Mouse (Mus musculus): ENCODE measurements around the gene Bag5. TPM values are rescaled to one million over a fixed set of nuclear protein-coding genes. Genes with fewer than 3 reads are reported as not detected.

Bag5 gene
- total and polyA plus RNA-seq, 3 experiments, result 24.0 to 38.0 TPM; not detected in 1

GRCm38 (mm10) chr12:111688069-111688428 is 25.0 kb downstream of the Bag5 start:
- Histone ChIP-seq H3K27me3 (ENCODE audit: control insufficient read depth in 1 of 2, insufficient read depth in 2 of 2, low read length in 2 of 2) (no peaks in the 10 kb centered on the region), H3K79me2 (ENCODE audit: control insufficient read depth, insufficient read depth, low read length, poor library complexity) (no peaks in the 10 kb centered on the region), H3K4me3 (ENCODE audit: control insufficient read depth in 1 of 2, insufficient read depth in 1 of 2, low read depth in 2 of 2, low read length in 2 of 2) (no peak overlapping the region), H3K4me1 (ENCODE audit: control insufficient read depth in 1 of 2, insufficient read depth in 2 of 2, low read length in 2 of 2) (no peaks in the 10 kb centered on the region), H3K36me3 (ENCODE audit: control insufficient read depth in 1 of 2, insufficient read depth in 2 of 2, low read length in 2 of 2) (no peaks in the 10 kb centered on the region), H3K27ac (ENCODE audit: control insufficient read depth, low read depth, low read length) (no peak overlapping the region), H3K9ac (ENCODE audit: control insufficient read depth, low read depth, low read length, poor library complexity, severe bottlenecking) (no peak overlapping the region), H3K9me3 (replicated peaks; ENCODE audit: insufficient read depth, low read length) (no peaks in the 10 kb centered on the region)
- TF ChIP-seq GABPA (IDR thresholded peaks at IDR 0.05; ENCODE audit: low read depth, low read length), result no peak
- no peak for TF ChIP-seq SIN3A (IDR thresholded peaks at IDR 0.05; ENCODE audit: low read length)
- no peak for TF ChIP-seq MAX (IDR thresholded peaks at IDR 0.05; ENCODE audit: low read length)
- TF ChIP-seq E2F4 (IDR thresholded peaks at IDR 0.05; ENCODE audit: borderline replicate concordance, low read depth, low read length), result no peak
- no peak for TF ChIP-seq MAZ (IDR thresholded peaks at IDR 0.05; ENCODE audit: low read depth, low read length)
- TF ChIP-seq USF2 (IDR thresholded peaks at IDR 0.05; ENCODE audit: borderline replicate concordance in 1 of 2, insufficient read depth in 1 of 2, low read depth in 1 of 2, low read length in 2 of 2), result no peak
- TF ChIP-seq RAD21 (IDR thresholded peaks at IDR 0.05; ENCODE audit: low read depth, low read length), result no peak
- no peak for TF ChIP-seq SMC3 (IDR thresholded peaks at IDR 0.05; ENCODE audit: low read depth, low read length)
- TF ChIP-seq POLR2AphosphoS2 (IDR thresholded peaks at IDR 0.05; ENCODE audit: low read length), result no peak
- no peak for TF ChIP-seq CHD1 (IDR thresholded peaks at IDR 0.05; ENCODE audit: low read depth, low read length)
- TF ChIP-seq NRF1 (IDR thresholded peaks at IDR 0.05; ENCODE audit: insufficient read depth, low read depth, low read length, poor library complexity, severe bottlenecking), result no peak
- TF ChIP-seq GATA1 (IDR thresholded peaks at IDR 0.05; ENCODE audit: low read depth, low read length), result no peak
- no peak for TF ChIP-seq UBTF (IDR thresholded peaks at IDR 0.05; ENCODE audit: borderline replicate concordance, insufficient read depth, low read depth, low read length)
- no peak for TF ChIP-seq MYC (IDR thresholded peaks at IDR 0.05; ENCODE audit: low read depth, low read length)
- no peak for TF ChIP-seq USF1 (IDR thresholded peaks at IDR 0.05; ENCODE audit: low read depth, low read length)
- TF ChIP-seq TCF12 (IDR thresholded peaks at IDR 0.05; ENCODE audit: low read depth, low read length), result no peak
- no peak for TF ChIP-seq RCOR1 (IDR thresholded peaks at IDR 0.05; ENCODE audit: low read depth, low read length)
- no peak for TF ChIP-seq ETS1 (IDR thresholded peaks at IDR 0.05; ENCODE audit: low read depth, low read length)
- TF ChIP-seq EP300 (IDR thresholded peaks at IDR 0.05; ENCODE audit: low read depth in 1 of 2, low read length in 2 of 2), result no peak
- TF ChIP-seq TAL1 (IDR thresholded peaks at IDR 0.05; ENCODE audit: low read length), result no peak
- DNase-seq (ENCODE audit: low read depth, low spot score), result no peak

GRCm38 (mm10) chr12:111687350-111688068 is 25.5 kb downstream of the Bag5 start:
- no peaks in the 10 kb centered on the region for H3K27me3 ChIP-seq (ENCODE audit: control insufficient read depth in 1 of 2, insufficient read depth in 2 of 2, low read length in 2 of 2)
- no peak for DNase-seq (ENCODE audit: low read depth, low spot score)
- no peak overlapping the region for H3K27ac ChIP-seq (ENCODE audit: control insufficient read depth, low read depth, low read length)

More at GRCm38 (mm10) chr12:111687350-111688068, 25.5 kb downstream of the Bag5 start:
- H3K36me3 ChIP-seq (ENCODE audit: control insufficient read depth in 1 of 2, insufficient read depth in 2 of 2, low read length in 2 of 2), result no peaks in the 10 kb centered on the region
- H3K79me2 ChIP-seq (ENCODE audit: control insufficient read depth, insufficient read depth, low read length, poor library complexity), result no peaks in the 10 kb centered on the region
- H3K9ac ChIP-seq (ENCODE audit: control insufficient read depth, low read depth, low read length, poor library complexity, severe bottlenecking), result no peak overlapping the region
- TF ChIP-seq JUND (IDR thresholded peaks at IDR 0.05; ENCODE audit: low read depth, low read length) (no peak), RAD21 (IDR thresholded peaks at IDR 0.05; ENCODE audit: low read depth, low read length) (no peak), POLR2AphosphoS5 (IDR thresholded peaks at IDR 0.05; ENCODE audit: borderline replicate concordance, low read depth, low read length) (no peak), GATA1 (IDR thresholded peaks at IDR 0.05; ENCODE audit: low read depth, low read length) (no peak), E2F4 (IDR thresholded peaks at IDR 0.05; ENCODE audit: borderline replicate concordance, low read depth, low read length) (no peak), ZNF384 (IDR thresholded peaks at IDR 0.05; ENCODE audit: low read depth, low read length) (no peak), MXI1 (IDR thresholded peaks at IDR 0.05; ENCODE audit: low read depth, low read length) (no peak), CHD2 (IDR thresholded peaks at IDR 0.05; ENCODE audit: low read length) (no peak), CHD1 (IDR thresholded peaks at IDR 0.05; ENCODE audit: low read depth, low read length) (no peak), UBTF (IDR thresholded peaks at IDR 0.05; ENCODE audit: borderline replicate concordance, insufficient read depth, low read depth, low read length) (no peak)
- no peak overlapping the region for H3K4me3 ChIP-seq (ENCODE audit: control insufficient read depth in 1 of 2, insufficient read depth in 1 of 2, low read depth in 2 of 2, low read length in 2 of 2)
- H3K4me1 ChIP-seq (ENCODE audit: control insufficient read depth in 1 of 2, insufficient read depth in 2 of 2, low read length in 2 of 2), result no peaks in the 10 kb centered on the region
- no peaks in the 10 kb centered on the region for H3K9me3 ChIP-seq (replicated peaks; ENCODE audit: insufficient read depth, low read length)
